Mouse (Mus musculus): ENCODE measurements at regions not wholly inside any gene's neighbourhood (a gene's known extent, or its start where the extent isn't known, plus 50 kb on each side); places are given as distances from the start of the nearest gene placed in this dataset.

- TF ChIP-seq GATA1 (IDR thresholded peaks at IDR 0.05; ENCODE audit: borderline replicate concordance, low read length): no peak
- TF ChIP-seq FLI1 (IDR thresholded peaks at IDR 0.05; ENCODE audit: low read length): no peak
Measured at GRCm38 (mm10) chr13:106689618-106690017, 247.1 kb downstream of the Ipo11 start.

Data from megakaryocyte, embryonic 14.5 days (primary cell).